Mouse (Mus musculus) hindbrain, embryonic 10.5 days (tissue): ENCODE data around the gene Nf1. TPM values are rescaled to one million over a fixed set of nuclear protein-coding genes. Genes with fewer than 3 reads are reported as not detected.

Experiments
- DNase-seq: peaks from one replicate; pipeline ENCODE4 v3.0.0-alpha.2; 2017; ENCODE audit warnings: low spot score
- H3K27ac ChIP-seq: fragments of 300-500 bp; sonication (generic); 2 replicates; pipeline ENCODE4 v1.5.1; 2016; ENCODE audit warnings: mild to moderate bottlenecking, moderate library complexity
- H3K27me3 ChIP-seq: fragments of 300-500 bp; sonication (generic); 2 replicates; pipeline ENCODE4 v1.6.1; 2016; ENCODE audit warnings: mild to moderate bottlenecking; ENCODE audit not compliant: poor library complexity, insufficient read depth, severe bottlenecking
- H3K36me3 ChIP-seq: fragments of 300-500 bp; sonication (generic); 2 replicates; pipeline ENCODE4 v1.6.1; 2016; ENCODE audit warnings: mild to moderate bottlenecking, moderate library complexity
- H3K4me1 ChIP-seq: fragments of 300-500 bp; sonication (generic); replicated peaks from 2 replicates; pipeline ENCODE4 v1.6.1; 2016; ENCODE audit warnings: mild to moderate bottlenecking
- H3K4me3 ChIP-seq: fragments of 300-500 bp; sonication (generic); 2 replicates; pipeline ENCODE4 v1.5.1; 2016; ENCODE audit warnings: mild to moderate bottlenecking, moderate library complexity
- H3K9me3 ChIP-seq: fragments of 300-500 bp; sonication (generic); 2 replicates; pipeline ENCODE4 v1.6.1; 2016; ENCODE audit warnings: mild to moderate bottlenecking, moderate library complexity
- WGBS: fragments of 180-500 bp; shearing (Covaris S2); methylation state at CpG from one replicate; pipeline ENCODE4 v1.1.7; 2016; 5-methylcytosine and 5-hydroxymethylcytosine counted together
- polyA plus RNA-seq: library from polyadenylated mRNA; unstranded; fragments of >200 nt; fragmentation: Nextera tagmentation; extraction: Ambion mirVana; gene quantifications from 2 replicates; pipeline ENCODE4 v1.2.1, GENCODE M21; 2016

The Nf1 gene
- polyA plus RNA-seq, 1 experiment from 2014 or later = 5.5 TPM

DNA sequence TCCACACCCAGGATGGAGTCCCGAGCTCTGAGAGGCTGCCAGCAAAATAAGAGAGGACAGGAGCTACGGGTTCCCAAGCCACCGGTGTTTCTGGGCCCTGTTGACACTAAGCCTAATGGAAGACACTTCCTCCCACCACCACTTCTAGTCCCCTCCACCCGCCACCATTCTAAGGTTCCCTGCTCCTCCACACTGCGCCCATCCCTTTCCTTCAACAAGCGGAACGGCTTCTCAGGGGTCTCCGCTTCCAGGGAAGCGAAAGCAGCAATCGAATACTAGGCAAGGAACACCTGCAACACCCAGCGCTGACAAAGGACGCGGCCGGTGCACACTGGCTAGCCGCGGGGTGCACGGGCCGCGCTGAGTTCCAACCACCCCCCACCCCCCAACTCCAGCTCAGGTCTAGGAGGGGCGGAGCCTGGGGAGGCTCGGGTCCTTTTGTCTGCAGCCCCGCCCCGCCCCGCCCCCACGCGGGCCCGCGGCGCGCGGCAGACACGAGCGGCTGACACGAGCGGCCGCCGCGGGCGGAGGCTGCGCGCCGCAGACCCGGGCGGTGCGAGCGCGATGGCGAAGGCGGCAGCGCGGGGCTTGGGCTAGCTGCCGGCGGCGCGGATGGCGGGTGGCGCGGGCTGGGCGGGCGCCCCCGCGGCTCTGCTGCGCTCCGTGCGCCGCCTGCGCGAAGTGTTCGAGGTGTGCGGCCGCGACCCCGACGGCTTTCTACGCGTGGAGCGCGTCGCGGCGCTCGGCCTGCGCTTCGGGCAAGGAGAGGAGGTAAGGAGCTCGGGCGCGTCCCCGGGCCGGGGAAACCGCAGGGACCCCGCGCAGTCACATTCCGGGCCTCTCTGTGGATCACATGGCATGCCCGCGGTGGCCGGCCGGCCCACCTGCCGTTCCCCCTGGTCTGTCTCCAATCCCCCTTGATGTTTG lies 251.4 kb downstream of the Nf1 start, which contains the start of gene Rab11fip4:
Rab11fip4 (plus strand) TSS at position 549 of the 927 bp plus-strand sequence.
- H3K27me3 ChIP-seq = peaks cover 52% of the 10 kb centered on the region
- DNase-seq = peak; percentile 61

GRCm38 (mm10) chr11:79591591-79591975 lies 252.1 kb downstream of the Nf1 start:
- Histone ChIP-seq H3K4me1 (peaks cover 57% of the 10 kb centered on the region), H3K27me3 (peaks cover 52% of the 10 kb centered on the region), H3K9me3 (no peaks in the 10 kb centered on the region), H3K36me3 (no peaks in the 10 kb centered on the region), H3K27ac (peak overlapping the region; percentile 90), H3K4me3 (peak overlapping the region; percentile 70)
- WGBS = 27% methylated on average over 5 of the region's 5 CpGs
- no peak for DNase-seq

More for the DNA sequence above, 251.4 kb downstream of the Nf1 start, which contains the start of gene Rab11fip4:
- peak within 1 kb of the TSS; percentile 90 for H3K27ac ChIP-seq
- peaks cover 53% of the 10 kb centered on the region for H3K4me1 ChIP-seq
- H3K36me3 ChIP-seq = no peaks in the 10 kb centered on the region
- peak within 1 kb of the TSS; percentile 70 for H3K4me3 ChIP-seq
- H3K9me3 ChIP-seq = no peaks in the 10 kb centered on the region
- 2% methylated on average over 98 of the region's 98 CpGs for WGBS

DNA sequence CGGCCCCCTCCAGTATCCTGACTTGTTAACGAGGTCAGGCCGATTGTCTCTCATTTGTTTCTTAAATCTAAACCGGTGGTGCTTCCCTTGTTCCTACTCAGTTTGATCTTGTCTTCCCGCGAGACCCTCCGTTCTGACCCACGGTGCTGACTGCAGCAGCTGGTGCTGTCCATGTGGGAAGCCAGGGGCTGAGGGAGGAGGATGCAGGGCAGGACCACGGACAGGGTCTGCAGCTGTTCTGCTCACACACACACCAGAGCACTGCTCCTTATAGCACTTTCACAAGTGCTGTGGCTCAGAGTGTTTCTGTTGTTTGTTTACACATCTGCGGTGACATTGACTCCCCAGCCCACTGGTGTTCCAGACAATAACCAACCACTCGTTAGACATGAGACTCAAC lies 254.0 kb downstream of the Nf1 start:
- H3K4me3 ChIP-seq = peak overlapping the region; percentile 20
- H3K27ac ChIP-seq = peak overlapping the region; percentile 64; the same call in 1 of the 2 replicates
- peaks cover 59% of the 10 kb centered on the region for H3K4me1 ChIP-seq
- peaks cover 52% of the 10 kb centered on the region for H3K27me3 ChIP-seq
- no peaks in the 10 kb centered on the region for H3K9me3 ChIP-seq
- peak; percentile 58 for DNase-seq
- WGBS = 41% methylated on average over 11 of the region's 11 CpGs
- H3K36me3 ChIP-seq = peaks cover 14% of the 10 kb centered on the region

GRCm38 (mm10) chr11:79610454-79610853 lies 271.0 kb downstream of the Nf1 start:
- no peak for DNase-seq
- Histone ChIP-seq H3K36me3 (no peaks in the 10 kb centered on the region), H3K4me1 (peaks cover 91% of the 10 kb centered on the region), H3K27ac (peak overlapping the region; percentile 82), H3K4me3 (no peak overlapping the region), H3K27me3 (peaks cover 23% of the 10 kb centered on the region), H3K9me3 (no peaks in the 10 kb centered on the region)
- WGBS = 69% methylated on average over 2 of the region's 2 CpGs

- 17% methylated on average over 13 of the region's 13 CpGs for WGBS
- Histone ChIP-seq H3K27ac (peak overlapping the region; percentile 82), H3K4me1 (peaks cover 91% of the 10 kb centered on the region), H3K36me3 (no peaks in the 10 kb centered on the region), H3K27me3 (peaks cover 26% of the 10 kb centered on the region), H3K4me3 (no peak overlapping the region), H3K9me3 (no peaks in the 10 kb centered on the region)
- DNase-seq = no peak
Measured at GRCm38 (mm10) chr11:79611011-79611666, 271.6 kb downstream of the Nf1 start.

DNA sequence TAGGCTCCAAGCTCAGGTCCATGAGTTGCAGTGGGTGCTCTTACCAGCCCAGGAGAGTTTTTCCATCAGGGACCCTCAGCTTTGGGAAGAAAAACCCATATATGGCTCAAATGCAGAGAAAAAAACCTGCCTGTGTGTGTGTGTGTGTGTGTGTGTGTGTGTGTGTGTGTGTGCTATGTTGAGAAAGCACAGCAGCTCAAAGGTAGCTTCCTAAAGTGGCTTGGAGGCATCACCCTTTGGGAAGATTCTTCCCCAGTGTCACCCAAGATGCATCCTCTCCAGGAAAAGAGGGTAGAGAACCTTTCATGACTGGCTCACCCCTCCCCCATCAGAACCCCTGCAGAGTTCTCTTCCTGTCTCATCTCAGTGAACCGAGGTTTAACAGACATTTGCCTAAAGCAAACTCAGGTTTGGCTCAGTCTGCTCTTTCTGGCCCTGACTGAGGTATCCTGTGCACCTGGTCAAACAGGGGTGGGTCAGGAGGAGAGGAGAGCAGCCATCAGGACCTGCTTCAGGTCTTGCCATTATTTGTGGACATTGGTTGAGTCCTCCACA lies 272.6 kb downstream of the Nf1 start:
- Histone ChIP-seq H3K4me1 (peaks cover 89% of the 10 kb centered on the region), H3K27ac (peak overlapping the region; percentile 82), H3K9me3 (no peaks in the 10 kb centered on the region), H3K4me3 (no peak overlapping the region), H3K36me3 (no peaks in the 10 kb centered on the region), H3K27me3 (peaks cover 28% of the 10 kb centered on the region)
- WGBS = 4% methylated on average over 1 of the region's 1 CpGs
- no peak for DNase-seq

DNA sequence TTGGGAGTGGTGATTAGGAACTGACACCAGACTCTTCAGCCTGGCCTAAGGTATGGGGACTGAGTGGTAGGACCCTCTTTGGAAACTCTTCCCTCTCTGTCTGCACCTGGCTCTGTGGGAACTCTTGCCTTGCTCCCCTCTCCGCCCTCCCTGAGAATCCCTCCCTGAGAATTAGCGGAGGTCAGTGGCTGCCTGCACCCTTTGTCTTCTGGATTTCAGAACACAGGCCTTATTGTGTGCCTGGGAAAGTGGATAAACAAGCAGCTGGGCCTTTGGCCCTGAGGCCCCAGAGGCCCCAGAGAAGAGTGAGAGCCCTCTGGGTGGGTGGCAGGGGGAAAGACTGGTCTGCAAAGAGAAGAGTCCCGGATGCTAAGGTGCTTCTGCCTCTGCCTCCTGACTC lies 273.6 kb downstream of the Nf1 start:
- peak overlapping the region; percentile 82 for H3K27ac ChIP-seq
- no peaks in the 10 kb centered on the region for H3K36me3 ChIP-seq
- peak; percentile 59 for DNase-seq
- H3K4me3 ChIP-seq = no peak overlapping the region
- H3K9me3 ChIP-seq = no peaks in the 10 kb centered on the region
- H3K27me3 ChIP-seq = peaks cover 28% of the 10 kb centered on the region
- peaks cover 80% of the 10 kb centered on the region for H3K4me1 ChIP-seq
- 15% methylated on average over 3 of the region's 3 CpGs for WGBS

GRCm38 (mm10) chr11:79613711-79614110 lies 274.2 kb downstream of the Nf1 start:
- H3K4me1 ChIP-seq = peaks cover 74% of the 10 kb centered on the region
- H3K4me3 ChIP-seq = no peak overlapping the region
- peak overlapping the region; percentile 82 for H3K27ac ChIP-seq
- H3K9me3 ChIP-seq = no peaks in the 10 kb centered on the region
- no peaks in the 10 kb centered on the region for H3K36me3 ChIP-seq
- DNase-seq = no peak
- WGBS = 52% methylated on average over 4 of the region's 4 CpGs
- peaks cover 28% of the 10 kb centered on the region for H3K27me3 ChIP-seq

DNA sequence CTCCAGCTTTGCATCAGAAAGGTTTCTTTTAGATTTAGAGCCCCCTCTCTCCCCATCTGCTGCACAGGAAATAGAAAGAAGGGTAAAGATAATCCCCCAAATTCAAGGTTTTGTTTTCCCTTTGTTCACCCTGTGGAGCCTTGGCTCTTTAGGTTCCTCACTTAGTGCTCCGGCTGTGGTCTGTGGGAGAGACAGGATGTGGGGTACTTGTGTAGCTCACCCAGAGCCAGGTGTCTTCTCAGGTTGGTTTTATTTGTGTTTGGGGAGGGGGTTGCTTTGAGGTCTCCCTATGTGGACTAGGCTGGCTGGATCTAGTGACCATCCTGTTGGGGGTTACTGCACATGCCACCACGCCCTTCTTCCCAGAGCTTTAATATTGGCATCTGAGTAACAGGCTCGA lies 275.4 kb downstream of the Nf1 start:
- no peak overlapping the region for H3K4me3 ChIP-seq
- H3K27ac ChIP-seq = peak overlapping the region; percentile 82
- H3K27me3 ChIP-seq = peaks cover 26% of the 10 kb centered on the region
- peaks cover 64% of the 10 kb centered on the region for H3K4me1 ChIP-seq
- H3K9me3 ChIP-seq = no peaks in the 10 kb centered on the region
- H3K36me3 ChIP-seq = no peaks in the 10 kb centered on the region
- 90% methylated on average over 3 of the region's 3 CpGs for WGBS
- no peak for DNase-seq

- Histone ChIP-seq H3K9me3 (no peaks in the 10 kb centered on the region), H3K36me3 (peaks cover 6% of the 10 kb centered on the region; the same call in 1 of the 2 replicates), H3K27ac (peak overlapping the region; percentile 65), H3K4me1 (peaks cover 54% of the 10 kb centered on the region), H3K4me3 (no peak overlapping the region), H3K27me3 (peaks cover 21% of the 10 kb centered on the region)
- WGBS = 53% methylated on average over 5 of the region's 5 CpGs
- DNase-seq = no peak
Measured at GRCm38 (mm10) chr11:79615871-79616270, 276.4 kb downstream of the Nf1 start.

GRCm38 (mm10) chr11:79617991-79618390 lies 278.5 kb downstream of the Nf1 start:
- peaks cover 16% of the 10 kb centered on the region for H3K36me3 ChIP-seq
- no peak overlapping the region for H3K27ac ChIP-seq
- H3K4me1 ChIP-seq = peaks cover 33% of the 10 kb centered on the region
- peaks cover 14% of the 10 kb centered on the region for H3K27me3 ChIP-seq
- no peaks in the 10 kb centered on the region for H3K9me3 ChIP-seq
- WGBS = 90% methylated on average over 8 of the region's 8 CpGs
- H3K4me3 ChIP-seq = no peak overlapping the region
- no peak for DNase-seq

DNA sequence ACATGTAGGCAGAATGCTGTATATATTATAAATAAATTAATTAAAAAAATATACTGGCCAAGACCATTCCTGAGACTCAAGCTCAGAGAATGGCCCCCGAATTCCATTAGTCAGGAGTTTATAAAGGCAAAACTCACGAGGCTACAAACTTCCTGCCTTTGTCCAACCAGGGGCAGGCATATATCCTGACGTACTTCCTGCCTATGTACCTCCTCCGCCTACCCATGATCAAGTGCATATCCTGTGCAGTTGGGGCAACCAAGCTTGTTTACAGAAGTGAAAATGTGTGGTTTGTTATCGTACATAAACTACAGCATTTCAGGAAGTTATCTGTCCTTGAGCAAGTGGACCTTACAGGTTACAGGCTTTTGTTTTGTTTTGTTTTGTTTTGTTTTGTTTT lies 283.5 kb downstream of the Nf1 start:
- WGBS = 86% methylated on average over 5 of the region's 5 CpGs

More for the DNA sequence above, 283.5 kb downstream of the Nf1 start:
- no peak for DNase-seq
- Histone ChIP-seq H3K4me3 (no peak overlapping the region), H3K4me1 (peaks cover 14% of the 10 kb centered on the region), H3K27ac (no peak overlapping the region), H3K36me3 (peaks cover 16% of the 10 kb centered on the region), H3K27me3 (no peaks in the 10 kb centered on the region), H3K9me3 (no peaks in the 10 kb centered on the region)
